Mouse (Mus musculus) CD4-positive, CD25-positive, alpha-beta regulatory T cell, adult 2 months (primary cell): ENCODE measurements around the gene Hfe.
"Not testable (repeated sequence)": the region's sequence is repeated elsewhere in the genome, so short reads cannot be mapped to it uniquely, and the experiment has no call there.

Experiments used
- DNase-seq: peaks from one replicate; pipeline ENCODE4 v3.0.0-alpha.2; 2012; ENCODE audit warnings: low read depth, low spot score

The Hfe gene

DNA sequence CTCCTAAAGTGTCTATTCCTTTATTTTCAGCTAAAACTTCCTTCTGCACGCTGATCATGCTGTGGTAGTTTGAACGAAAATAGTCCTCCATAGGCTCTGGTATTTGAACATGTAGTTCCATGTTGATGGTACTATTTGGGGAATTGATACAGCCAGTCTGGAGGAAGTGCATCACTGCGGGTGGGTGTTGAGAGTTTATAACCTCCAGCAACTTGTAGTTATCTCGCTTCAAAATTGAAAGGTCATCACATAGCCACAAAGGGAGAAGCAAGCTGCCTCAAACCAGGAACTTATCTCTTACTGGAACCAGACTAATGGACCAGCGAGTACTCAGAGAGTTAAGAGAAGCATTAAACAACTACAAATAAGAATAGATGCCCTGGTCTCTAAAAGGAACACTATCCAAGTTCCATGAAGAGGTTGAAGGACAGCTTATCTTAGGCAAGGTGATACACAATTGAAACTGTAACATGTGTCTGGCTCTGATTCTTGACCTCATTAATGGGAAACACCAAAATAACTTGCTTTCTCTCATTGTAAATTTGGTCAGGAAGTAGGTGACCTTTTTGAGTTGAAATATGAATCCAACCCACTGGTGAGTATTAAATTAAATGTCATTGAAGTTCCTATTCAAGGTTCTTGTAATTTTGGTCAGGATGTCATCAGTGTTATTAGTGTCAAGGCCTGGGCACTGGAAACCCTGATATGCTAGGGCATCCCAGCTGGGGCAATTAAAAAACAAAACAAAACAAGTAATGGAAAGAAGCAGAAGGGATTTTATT lies 5.8 kb upstream of the Hfe start:
- no peak for DNase-seq

DNA sequence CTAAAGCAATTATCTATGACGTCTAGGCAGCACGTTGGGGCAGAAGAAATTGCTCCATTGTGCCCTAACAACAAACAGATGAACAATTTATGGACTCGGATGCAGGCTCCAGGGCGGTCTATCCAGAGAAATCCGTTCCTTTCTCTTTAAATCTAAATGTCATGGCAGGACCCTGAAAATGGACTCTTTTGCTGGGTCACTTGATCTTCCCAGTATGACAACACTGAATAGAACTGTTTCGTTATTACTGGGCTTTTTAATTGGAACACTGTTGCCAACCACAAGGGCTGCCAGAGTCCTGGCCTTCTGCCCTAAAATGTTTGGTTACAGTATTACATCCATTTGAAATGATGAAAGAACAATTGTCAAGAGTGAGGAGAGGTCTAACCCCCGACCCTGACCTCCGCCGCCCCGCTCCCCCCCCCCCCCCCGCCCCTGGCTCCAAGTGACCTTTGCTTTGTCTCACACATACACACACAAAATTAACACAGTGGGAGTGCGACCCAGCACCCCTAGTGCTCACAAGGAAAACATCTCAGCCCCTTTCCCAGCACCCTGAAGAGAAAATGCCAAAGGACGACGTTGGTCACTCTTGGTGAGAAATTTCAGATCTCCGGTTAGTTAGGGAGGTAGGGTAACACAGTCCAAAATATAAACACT lies 810 bp downstream of the Hfe start:
- DNase-seq: no peak

DNA sequence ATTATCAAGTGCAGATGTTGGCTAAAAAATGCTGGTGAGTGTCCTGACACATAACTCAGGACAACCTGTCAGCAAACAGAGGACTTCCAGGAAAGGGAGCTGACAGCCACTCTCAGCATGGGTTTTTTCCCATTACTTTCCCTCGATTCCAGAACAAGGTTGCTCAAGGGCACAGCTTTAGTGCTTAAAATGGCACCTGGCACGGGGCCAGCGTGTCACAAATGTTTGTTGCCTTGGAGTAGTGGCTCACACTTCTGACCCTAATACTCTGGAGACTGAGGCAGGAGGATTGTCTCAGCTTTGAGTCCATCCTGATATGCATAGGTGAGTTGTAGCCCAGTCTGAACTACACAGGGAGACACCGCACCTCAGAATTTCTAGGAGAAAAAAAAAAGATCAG lies 2.0 kb downstream of the Hfe start:
- DNase-seq: no peak

DNA sequence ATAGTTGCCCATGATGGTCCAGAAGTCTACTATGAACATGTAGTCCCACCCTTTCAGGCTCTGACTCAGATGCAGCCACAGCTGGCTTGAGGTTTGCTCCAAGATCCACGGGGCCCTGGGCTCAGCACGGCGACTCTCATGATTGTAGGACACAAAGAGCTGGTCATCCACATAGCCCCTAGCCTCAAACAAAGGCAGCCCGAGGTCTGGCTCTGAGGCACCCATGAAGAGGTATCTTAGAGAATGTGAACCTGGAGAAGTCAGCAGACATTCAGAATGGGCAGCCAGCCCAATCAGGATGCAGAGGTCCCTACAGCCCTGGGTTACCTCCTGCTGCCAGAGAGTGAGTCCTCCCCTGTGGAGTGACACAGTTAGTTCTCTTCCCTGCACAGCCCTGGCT lies 2.6 kb downstream of the Hfe start:
- DNase-seq: no peak

DNA sequence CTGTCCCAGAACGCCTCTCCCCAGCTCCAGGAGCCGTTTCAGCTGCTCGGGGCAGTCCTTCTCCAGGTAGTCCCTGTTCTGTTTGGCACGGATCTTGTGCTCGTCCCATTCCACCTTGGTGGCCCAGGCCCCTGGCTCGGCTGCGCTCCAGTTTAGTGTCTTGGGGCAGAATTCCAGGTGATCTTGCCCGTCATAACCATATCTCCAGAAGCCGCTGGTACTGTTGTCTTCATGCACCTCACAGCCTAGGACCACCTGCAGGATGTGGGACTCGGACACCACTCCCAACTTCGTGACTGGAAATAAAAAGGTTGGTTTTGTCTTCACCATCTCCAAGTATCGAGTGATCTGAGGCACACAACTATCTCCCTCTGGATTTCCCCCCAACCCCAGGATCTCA lies 3.9 kb downstream of the Hfe start:
- no peak for DNase-seq

DNA sequence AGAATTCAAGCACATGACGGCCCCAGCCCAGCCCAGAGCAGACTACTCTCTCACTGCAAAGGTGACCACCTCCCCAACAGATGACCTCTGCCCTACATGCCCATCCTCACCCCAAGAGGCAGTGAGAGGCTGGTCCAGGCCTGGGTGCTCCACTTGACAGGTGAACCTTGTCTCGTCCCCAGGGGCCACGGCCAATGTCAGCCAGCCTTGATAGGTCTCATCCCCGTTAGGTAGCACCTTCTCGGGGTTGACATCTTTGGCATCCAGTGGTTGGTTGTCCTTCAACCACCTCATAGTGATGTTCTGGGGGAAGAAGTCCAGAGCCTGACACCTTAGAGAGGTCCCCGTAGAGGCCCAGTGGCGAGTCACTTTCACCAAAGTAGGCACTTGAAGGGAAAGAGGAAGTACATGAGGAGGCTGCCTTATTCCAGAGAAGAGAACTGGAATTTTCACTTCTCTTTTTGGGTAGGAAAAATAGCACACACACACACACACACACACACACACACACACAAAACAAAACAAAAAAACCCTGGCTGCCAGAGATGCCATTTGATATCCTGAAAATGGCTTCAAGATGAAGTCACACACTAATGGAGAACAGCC lies 4.8 kb downstream of the Hfe start:
- no peak for DNase-seq

DNA sequence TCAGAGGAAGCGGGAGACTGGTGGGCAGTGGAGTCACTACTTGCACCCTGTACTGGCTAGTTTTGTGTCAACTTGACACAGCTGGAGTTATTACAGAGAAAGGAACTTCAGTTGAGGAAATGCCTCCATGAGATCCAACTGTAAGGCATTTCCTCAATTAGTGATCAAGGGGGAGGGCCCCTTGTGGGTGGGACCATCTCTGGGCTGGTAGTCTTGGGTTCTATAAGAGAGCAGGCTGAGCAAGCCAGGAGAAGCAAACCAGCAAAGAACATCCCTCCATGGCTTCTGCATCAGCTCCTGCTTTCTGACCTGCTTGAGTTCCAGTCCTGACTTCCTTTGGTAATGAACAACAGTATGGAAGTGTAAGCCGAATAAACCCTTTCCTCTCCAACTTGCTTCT lies 7.9 kb downstream of the Hfe start:
- DNase-seq: not testable (repeated sequence)

DNA sequence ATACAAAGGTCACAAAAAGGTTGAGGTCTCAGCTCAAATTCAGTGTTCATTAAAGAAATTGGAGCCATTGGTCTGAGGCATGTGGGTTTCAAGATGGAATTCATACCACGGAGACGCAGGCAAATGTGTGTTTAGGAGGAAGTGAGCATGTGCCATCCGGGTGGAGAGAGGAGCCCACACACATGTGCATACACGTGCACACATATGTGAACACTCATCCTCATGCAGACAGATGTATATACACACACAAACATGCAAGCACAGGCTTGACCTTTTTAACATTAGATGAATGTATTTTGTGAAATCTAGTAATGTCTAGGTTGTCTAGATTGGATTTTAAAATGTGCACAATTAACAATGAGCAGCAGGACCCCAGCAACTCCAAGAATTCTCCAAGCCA lies 8.4 kb downstream of the Hfe start:
- DNase-seq: no peak

DNA sequence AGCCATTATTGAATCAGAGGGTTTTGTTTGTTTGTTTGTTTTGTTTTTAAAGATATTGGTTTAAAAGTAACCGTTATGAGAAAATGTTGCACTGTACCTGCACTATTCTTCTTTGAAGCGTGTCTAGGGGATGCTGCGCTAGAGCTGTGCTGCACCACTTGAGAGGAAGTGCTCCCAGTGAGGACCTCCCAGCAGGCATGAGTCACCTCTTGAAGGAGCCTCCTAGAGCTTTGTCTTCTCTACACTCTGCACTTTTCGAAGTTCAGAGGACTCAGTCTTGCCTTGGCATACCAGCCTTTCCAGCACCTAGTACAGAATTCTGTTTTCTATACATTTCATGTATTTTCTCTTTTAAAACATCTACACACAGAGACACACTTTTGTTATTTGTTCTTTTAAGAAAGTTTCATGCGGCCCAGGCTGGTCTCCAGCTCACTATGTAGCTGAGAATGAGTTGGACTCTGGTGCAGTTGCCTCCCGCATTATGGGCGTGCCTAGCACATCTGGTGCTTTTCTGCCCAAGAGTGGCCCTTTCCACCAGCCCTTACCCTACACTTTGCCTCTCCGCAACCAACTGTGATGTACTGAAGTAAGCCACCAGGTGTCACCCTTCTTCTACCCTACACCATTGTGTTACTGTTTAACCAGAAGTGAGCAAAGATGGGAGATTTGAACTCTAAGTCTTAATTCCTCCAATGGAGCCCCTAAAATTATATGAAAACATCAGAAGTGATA lies 9.7 kb downstream of the Hfe start:
- DNase-seq: peak; percentile 89

DNA sequence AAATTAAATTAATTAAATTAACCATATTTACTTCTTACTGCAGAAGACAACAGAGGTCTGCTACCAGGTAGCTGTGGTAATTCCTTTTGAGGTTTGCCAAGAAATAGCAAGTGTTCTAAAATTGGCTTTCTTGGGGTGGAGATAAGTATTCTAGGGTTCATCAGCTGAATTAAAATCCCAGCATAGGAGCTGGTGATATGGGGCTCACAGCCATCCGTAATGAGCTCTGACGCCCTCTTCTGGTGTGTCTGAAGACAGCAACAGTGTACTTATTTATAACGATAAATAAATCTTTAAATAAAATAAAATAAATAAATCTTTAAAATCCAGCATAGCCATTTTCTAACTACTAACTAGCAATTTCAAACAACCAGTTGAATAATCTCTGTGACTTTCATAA lies 10.9 kb downstream of the Hfe start:
- no peak for DNase-seq

DNA sequence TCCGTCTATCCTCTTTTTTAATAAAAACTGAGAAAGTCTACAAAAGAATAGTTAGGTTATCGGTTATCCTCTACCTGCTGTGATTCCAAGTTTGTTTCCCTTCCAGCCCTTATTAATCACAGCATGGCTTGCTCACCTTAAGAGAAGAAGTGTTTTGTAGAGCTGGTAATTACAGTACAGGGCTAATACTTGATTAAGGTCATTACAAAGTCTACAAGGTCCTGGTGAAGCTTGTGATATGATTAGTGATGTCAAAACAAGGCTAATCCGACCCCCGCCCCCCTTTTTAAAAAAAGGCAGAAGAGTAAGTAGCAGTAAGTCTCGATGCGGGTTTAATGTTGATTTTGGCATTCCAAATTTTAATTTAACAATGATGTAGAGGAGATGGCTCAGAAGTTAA lies 11.7 kb downstream of the Hfe start:
- no peak for DNase-seq

DNA sequence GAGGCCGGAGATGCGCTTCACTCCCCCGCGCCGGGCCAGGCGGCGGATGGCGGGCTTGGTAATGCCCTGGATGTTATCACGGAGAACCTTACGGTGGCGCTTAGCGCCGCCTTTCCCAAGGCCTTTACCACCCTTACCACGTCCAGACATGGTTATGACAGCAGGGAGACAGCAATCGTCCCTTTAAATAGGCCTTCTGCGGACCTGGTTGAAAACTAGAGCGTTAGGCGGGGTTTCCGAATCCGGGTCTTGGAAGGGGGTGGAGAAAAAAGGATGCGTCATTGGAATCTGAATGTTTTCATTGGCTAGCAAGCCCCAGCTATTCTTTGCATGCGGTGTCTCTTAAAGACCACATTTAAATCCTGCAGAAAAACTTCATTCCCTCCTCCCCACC lies 12.4 kb downstream of the Hfe start, which contains the start of gene Hist1h4c:
TSS of gene Hist1h4c (minus strand) at position 155 of the 394 bp plus-strand sequence.
- peak; percentile 97 for DNase-seq

DNA sequence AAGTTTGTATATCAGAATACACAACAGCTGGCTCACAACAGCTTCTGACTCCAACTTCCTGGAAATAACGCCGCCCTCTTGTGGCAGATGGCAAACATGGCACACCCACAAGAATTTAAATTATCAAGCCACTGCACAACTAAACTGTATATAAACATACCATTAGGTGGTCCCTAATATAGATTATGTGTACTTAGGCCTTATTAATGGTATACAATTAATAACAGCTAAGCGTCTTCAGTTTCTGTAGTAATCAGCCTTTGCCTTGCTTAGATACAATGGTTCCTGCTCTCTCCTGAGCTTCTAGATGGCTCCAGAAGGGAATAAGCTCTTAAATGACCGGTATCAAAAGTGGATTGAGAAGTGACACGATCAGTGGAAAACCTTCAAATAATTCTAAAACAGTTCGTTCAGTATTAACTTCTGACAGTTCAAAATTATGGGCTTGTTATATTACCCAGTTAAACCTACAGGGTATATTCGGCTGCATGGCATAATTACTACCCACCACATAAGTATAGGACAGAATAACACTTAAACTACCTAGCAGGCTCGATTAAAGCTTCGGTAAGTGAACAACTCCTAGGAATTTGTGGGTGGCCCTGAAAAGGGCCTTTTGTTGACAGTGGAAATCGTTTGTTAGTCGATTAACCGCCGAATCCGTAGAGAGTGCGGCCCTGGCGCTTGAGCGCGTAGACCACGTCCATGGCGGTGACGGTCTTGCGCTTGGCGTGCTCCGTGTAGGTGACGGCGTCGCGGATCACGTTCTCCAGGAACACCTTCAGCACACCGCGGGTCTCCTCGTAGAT lies 13.0 kb downstream of the Hfe start:
- peak; percentile 86 for DNase-seq

DNA sequence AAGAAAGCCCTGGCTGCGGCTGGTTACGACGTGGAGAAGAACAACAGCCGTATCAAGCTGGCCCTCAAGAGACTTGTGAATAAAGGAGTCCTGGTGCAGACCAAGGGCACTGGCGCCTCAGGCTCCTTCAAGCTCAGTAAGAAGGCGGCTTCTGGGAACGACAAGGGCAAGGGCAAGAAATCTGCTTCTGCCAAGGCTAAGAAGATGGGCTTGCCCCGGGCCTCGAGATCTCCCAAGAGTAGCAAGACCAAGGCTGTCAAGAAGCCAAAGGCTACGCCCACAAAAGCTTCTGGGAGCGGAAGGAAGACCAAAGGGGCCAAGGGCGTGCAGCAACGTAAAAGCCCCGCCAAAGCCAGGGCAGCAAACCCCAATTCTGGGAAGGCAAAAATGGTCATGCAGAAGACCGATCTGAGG lies 14.6 kb downstream of the Hfe start:
- no peak for DNase-seq

DNA sequence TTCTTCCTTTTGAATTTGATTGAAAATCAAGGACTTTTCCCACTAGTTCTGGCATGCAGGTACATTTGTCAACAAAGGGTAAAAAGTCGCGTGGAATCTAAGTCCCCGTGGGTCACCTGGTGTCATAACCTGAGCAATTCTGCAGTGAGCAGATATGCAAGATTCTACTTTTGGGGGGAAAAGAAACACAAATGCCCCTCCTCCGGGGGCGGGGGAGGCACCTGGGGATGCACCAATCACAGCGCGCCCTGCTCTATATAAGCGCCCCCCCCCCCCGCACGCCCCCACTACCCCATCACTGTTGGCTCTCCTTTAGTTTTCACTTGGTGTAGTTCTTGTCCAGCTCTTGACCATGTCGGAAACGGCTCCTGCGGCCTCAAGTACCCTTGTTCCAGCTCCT lies 15.1 kb downstream of the Hfe start, which contains the start of gene Hist1h1t:
TSS of gene Hist1h1t (plus strand) at position 301 of the 400 bp plus-strand sequence.
- DNase-seq: no peak

DNA sequence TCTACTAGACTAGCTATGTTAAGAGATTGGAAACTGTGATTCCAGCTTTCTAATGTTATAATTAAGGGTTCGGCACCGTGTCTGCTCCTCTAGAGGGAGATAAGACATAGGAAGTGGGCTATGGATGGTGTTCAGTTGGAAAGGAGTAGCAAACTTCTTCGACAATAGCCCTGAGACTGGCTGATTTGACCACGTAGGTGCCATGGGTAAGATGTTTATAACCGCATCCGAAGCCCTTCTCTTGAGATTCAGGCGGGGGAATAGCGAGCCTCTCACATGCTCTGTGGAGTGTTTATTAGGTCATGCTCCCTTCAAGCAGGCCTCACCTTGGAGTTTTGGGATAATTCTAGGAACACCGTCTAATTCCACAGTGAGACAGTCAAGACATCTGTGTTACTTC lies 15.7 kb downstream of the Hfe start:
- no peak for DNase-seq

DNA sequence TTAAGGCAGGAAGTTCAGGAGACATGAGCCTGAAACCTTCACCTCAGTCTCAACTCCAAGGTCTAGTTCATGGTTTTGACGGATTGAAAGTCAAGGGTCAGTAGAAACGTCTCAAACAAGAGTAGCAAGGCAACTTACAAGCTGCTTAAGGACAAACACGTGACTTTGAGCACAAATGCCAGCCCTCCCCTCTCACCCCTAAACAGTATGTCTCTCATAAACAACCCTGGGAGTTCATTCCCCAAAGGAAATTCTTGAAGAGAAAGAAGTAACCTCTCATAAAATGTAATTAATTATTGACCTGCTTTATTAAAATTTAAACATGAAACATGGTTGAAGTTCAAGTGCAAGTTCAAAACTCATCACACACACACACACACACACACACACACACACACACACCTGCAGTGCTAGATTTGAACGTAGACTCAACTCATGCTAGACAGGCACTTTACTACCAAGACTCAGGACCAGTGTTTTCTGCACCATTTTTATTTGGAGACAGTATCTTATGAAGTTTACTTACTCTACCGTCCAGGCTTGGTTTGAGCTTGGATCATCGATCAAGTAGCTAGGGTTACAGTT lies 16.7 kb downstream of the Hfe start:
- no peak for DNase-seq

DNA sequence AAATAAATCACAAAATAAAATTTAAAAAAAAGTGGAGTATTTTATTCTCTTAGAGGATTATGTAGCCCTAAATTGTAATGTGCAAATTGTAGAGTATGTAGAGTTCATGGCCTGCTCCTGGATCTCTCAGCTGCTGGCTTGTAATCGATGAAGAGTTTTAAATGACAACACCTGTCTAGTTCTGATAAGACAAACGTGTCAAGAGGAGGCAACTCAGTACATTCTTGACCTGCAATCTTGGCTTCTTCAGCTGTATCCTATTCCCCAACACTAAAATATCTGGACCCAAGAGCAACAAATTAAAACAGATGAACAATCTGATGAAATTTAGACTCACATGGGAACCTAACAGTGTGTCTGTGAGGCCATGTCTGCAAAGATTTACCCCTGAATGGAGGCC lies 21.2 kb downstream of the Hfe start:
- no peak for DNase-seq

DNA sequence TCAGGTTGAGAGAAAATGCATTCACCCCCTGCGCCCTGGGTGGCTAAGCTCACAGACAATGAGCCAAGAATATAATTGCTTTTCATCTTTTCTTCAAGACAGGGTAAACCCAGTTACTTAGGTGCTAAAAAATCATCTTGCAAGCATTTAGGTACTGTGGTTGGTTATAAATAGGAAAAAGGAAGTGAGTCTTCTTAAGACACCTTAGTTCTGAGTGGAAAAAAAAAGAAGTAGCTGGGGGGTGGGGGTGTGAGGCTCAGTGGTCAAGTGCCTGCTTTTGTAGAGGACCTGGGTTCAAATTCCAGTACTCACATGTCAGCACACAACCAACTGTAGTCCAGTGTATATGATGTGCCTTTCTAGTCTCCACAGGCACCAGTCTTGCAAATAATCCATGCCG lies 21.7 kb downstream of the Hfe start:
- no peak for DNase-seq

DNA sequence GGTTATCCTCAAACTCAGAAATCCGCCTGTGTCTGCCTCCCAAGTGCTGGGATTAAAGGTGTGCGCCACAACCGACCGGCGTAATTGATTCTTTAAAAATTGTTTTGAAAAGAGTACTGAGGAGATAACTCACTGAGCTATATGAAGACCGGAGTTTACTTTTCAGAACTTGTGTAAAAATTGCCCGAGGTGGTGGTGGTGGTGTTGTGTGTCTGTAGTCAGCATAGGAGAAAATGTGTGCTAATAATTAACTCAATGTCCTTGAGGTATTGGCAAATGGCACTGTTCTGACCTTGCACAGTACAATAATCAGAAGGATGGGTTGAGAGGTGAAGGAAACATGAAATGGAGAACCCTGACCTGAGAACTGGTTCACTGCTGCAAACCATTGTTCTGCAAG lies 22.7 kb downstream of the Hfe start:
- DNase-seq: no peak

DNA sequence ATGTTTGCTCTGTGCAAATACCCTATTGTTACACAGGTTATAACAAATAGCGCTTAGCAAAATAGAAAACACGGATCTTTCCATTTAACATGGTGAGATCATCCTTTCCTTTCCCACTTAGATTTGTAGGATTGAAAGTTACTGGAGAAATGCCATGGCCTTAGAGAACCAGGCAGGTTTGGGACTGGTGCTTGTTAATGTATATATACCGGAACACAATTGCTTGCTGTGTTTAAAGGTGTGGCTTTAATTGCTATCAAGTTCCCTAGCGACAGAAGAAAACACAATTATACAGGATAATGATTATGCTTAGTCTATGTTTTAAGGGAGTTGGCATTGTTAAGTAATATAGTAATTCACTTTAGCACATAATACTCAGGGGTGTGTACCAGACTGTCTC lies 23.5 kb downstream of the Hfe start:
- no peak for DNase-seq
